Mouse (Mus musculus): ENCODE results near the gene Hsph1.

GRCm38 (mm10) chr5:149635556-149635955 is 620 bp downstream of the Hsph1 start:
- TF ChIP-seq GATA1 (IDR thresholded peaks at IDR 0.05; ENCODE audit: borderline replicate concordance, low read length): no peak
- TF ChIP-seq FLI1 (IDR thresholded peaks at IDR 0.05; ENCODE audit: low read length): no peak
